Mouse (Mus musculus): ENCODE data around the gene Foxd4. TPM values are rescaled to one million over a fixed set of nuclear protein-coding genes. Genes with fewer than 3 reads are reported as not detected.
A peak's percentile ranks its signal among the peaks of the same experiment; 100 is the strongest.

Foxd4 gene
- 0.08 TPM in 1 of 2 replicates, not detected in the other for polyA plus RNA-seq (2015; fragmentation: Nextera tagmentation; extraction: Ambion mirVana)

GRCm38 (mm10) chr19:24900581-24901220 is at the start of gene Foxd4:
Foxd4 (minus strand) TSS chr19:24901197.
- H3K4me1 ChIP-seq (ENCODE audit: control insufficient read depth, low read depth, low read length) = no peaks in the 10 kb centered on the region
- no peaks in the 10 kb centered on the region for H3K36me3 ChIP-seq (ENCODE audit: control insufficient read depth, insufficient read depth)
- 2% methylated on average over 27 of the region's 27 CpGs for WGBS (ENCODE audit: insufficient replicate concordance)
- H3K4me3 ChIP-seq (ENCODE audit: low read depth, low read length) = peak within 1 kb of the TSS; percentile 18
- no peaks in the 10 kb centered on the region for H3K9me3 ChIP-seq (replicated peaks; ENCODE audit: control insufficient read depth, low read length)
- H3K27ac ChIP-seq (ENCODE audit: low read length) = no peak within 1 kb of the TSS
- peak within 1 kb of the TSS; percentile 12 for H3K4me2 ChIP-seq (ENCODE audit: low read depth, low read length)
- no peak for ATAC-seq (ENCODE audit: low read depth)
- H3K9ac ChIP-seq (ENCODE audit: low read depth, low read length) = no peak within 1 kb of the TSS
- H3K27me3 ChIP-seq (ENCODE audit: control insufficient read depth, insufficient read depth, low read depth, low read length) = peaks cover 77% of the 10 kb centered on the region

GRCm38 (mm10) chr19:24945521-24946262 is 44.7 kb upstream of the Foxd4 start:
- Histone ChIP-seq H3K9ac (ENCODE audit: low read depth, low read length) (no peak overlapping the region), H3K4me2 (ENCODE audit: low read depth, low read length) (no peak overlapping the region), H3K27ac (ENCODE audit: low read length) (no peak overlapping the region), H3K27me3 (ENCODE audit: control insufficient read depth, insufficient read depth, low read depth, low read length) (no peaks in the 10 kb centered on the region), H3K4me3 (ENCODE audit: low read depth, low read length) (no peak overlapping the region), H3K9me3 (replicated peaks; ENCODE audit: control insufficient read depth, low read length) (no peaks in the 10 kb centered on the region), H3K4me1 (ENCODE audit: control insufficient read depth, low read depth, low read length) (no peaks in the 10 kb centered on the region), H3K36me3 (ENCODE audit: control insufficient read depth, insufficient read depth) (no peaks in the 10 kb centered on the region)
- no peak for ATAC-seq (ENCODE audit: low read depth)

- no peaks in the 10 kb centered on the region for H3K9me3 ChIP-seq (replicated peaks; ENCODE audit: control insufficient read depth, low read length)
- H3K4me2 ChIP-seq (ENCODE audit: low read depth, low read length) = no peak overlapping the region
- WGBS (ENCODE audit: insufficient replicate concordance) = 72% methylated on average over 1 of the region's 1 CpGs
- H3K27ac ChIP-seq (ENCODE audit: low read length) = no peak overlapping the region
- H3K4me3 ChIP-seq (ENCODE audit: low read depth, low read length) = no peak overlapping the region
- no peak for ATAC-seq (ENCODE audit: low read depth)
- 0 out of 2 replicates have a peak, but pooled peaks cover 2% of the 10 kb centered on the region for H3K36me3 ChIP-seq (ENCODE audit: control insufficient read depth, insufficient read depth)
- H3K4me1 ChIP-seq (ENCODE audit: control insufficient read depth, low read depth, low read length) = no peaks in the 10 kb centered on the region
- H3K9ac ChIP-seq (ENCODE audit: low read depth, low read length) = no peak overlapping the region
- H3K27me3 ChIP-seq (ENCODE audit: control insufficient read depth, insufficient read depth, low read depth, low read length) = no peaks in the 10 kb centered on the region
Measured at GRCm38 (mm10) chr19:24937084-24937483, 36.1 kb upstream of the Foxd4 start.

GRCm38 (mm10) chr19:24929041-24929440 is 28.0 kb upstream of the Foxd4 start:
- Histone ChIP-seq H3K4me2 (ENCODE audit: low read depth, low read length) (no peak overlapping the region), H3K27ac (ENCODE audit: low read length) (no peak overlapping the region), H3K4me3 (ENCODE audit: low read depth, low read length) (no peak overlapping the region), H3K9me3 (replicated peaks; ENCODE audit: control insufficient read depth, low read length) (no peaks in the 10 kb centered on the region), H3K36me3 (ENCODE audit: control insufficient read depth, insufficient read depth) (no peaks in the 10 kb centered on the region), H3K9ac (ENCODE audit: low read depth, low read length) (no peak overlapping the region), H3K27me3 (ENCODE audit: control insufficient read depth, insufficient read depth, low read depth, low read length) (no peaks in the 10 kb centered on the region), H3K4me1 (ENCODE audit: control insufficient read depth, low read depth, low read length) (no peaks in the 10 kb centered on the region)
- no peak for ATAC-seq (ENCODE audit: low read depth)
- WGBS (ENCODE audit: insufficient replicate concordance) = 74% methylated on average over 1 of the region's 1 CpGs

- no peaks in the 10 kb centered on the region for H3K4me1 ChIP-seq (ENCODE audit: control insufficient read depth, low read depth, low read length)
Measured at GRCm38 (mm10) chr19:24920866-24921265, 19.9 kb upstream of the Foxd4 start.

GRCm38 (mm10) chr19:24908385-24909155 is 7.6 kb upstream of the Foxd4 start:
- Histone ChIP-seq H3K4me1 (ENCODE audit: control insufficient read depth, low read depth, low read length) (no peaks in the 10 kb centered on the region), H3K4me2 (ENCODE audit: low read depth, low read length) (no peak overlapping the region), H3K9ac (ENCODE audit: low read depth, low read length) (no peak overlapping the region), H3K36me3 (ENCODE audit: control insufficient read depth, insufficient read depth) (no peaks in the 10 kb centered on the region), H3K27ac (ENCODE audit: low read length) (no peak overlapping the region), H3K27me3 (ENCODE audit: control insufficient read depth, insufficient read depth, low read depth, low read length) (peaks cover 7% of the 10 kb centered on the region), H3K4me3 (ENCODE audit: low read depth, low read length) (no peak overlapping the region), H3K9me3 (replicated peaks; ENCODE audit: control insufficient read depth, low read length) (no peaks in the 10 kb centered on the region)
- no peak for ATAC-seq (ENCODE audit: low read depth)
- 53% methylated on average over 3 of the region's 3 CpGs for WGBS (ENCODE audit: insufficient replicate concordance)

More at GRCm38 (mm10) chr19:24920866-24921265, 19.9 kb upstream of the Foxd4 start:
- no peak for ATAC-seq (ENCODE audit: low read depth)
- Histone ChIP-seq H3K4me3 (ENCODE audit: low read depth, low read length) (no peak overlapping the region), H3K4me2 (ENCODE audit: low read depth, low read length) (no peak overlapping the region), H3K9me3 (replicated peaks; ENCODE audit: control insufficient read depth, low read length) (no peaks in the 10 kb centered on the region), H3K36me3 (ENCODE audit: control insufficient read depth, insufficient read depth) (peaks cover 7% of the 10 kb centered on the region), H3K27ac (ENCODE audit: low read length) (no peak overlapping the region), H3K9ac (ENCODE audit: low read depth, low read length) (no peak overlapping the region), H3K27me3 (ENCODE audit: control insufficient read depth, insufficient read depth, low read depth, low read length) (no peaks in the 10 kb centered on the region)
- 84% methylated on average over 5 of the region's 5 CpGs for WGBS (ENCODE audit: insufficient replicate concordance)

GRCm38 (mm10) chr19:24907655-24908054 is 6.7 kb upstream of the Foxd4 start:
- H3K9me3 ChIP-seq (replicated peaks; ENCODE audit: control insufficient read depth, low read length) = no peaks in the 10 kb centered on the region
- no peak overlapping the region for H3K27ac ChIP-seq (ENCODE audit: low read length)
- 58% methylated on average over 4 of the region's 6 CpGs for WGBS (ENCODE audit: insufficient replicate concordance)
- H3K4me1 ChIP-seq (ENCODE audit: control insufficient read depth, low read depth, low read length) = no peaks in the 10 kb centered on the region
- no peaks in the 10 kb centered on the region for H3K36me3 ChIP-seq (ENCODE audit: control insufficient read depth, insufficient read depth)
- H3K4me2 ChIP-seq (ENCODE audit: low read depth, low read length) = no peak overlapping the region
- H3K27me3 ChIP-seq (ENCODE audit: control insufficient read depth, insufficient read depth, low read depth, low read length) = peaks cover 14% of the 10 kb centered on the region
- ATAC-seq (ENCODE audit: low read depth) = no peak
- no peak overlapping the region for H3K9ac ChIP-seq (ENCODE audit: low read depth, low read length)
- no peak overlapping the region for H3K4me3 ChIP-seq (ENCODE audit: low read depth, low read length)

GRCm38 (mm10) chr19:24902821-24903220 is 1.8 kb upstream of the Foxd4 start:
- ATAC-seq (ENCODE audit: low read depth) = no peak
- H3K27me3 ChIP-seq (ENCODE audit: control insufficient read depth, insufficient read depth, low read depth, low read length) = peaks cover 60% of the 10 kb centered on the region
- no peak overlapping the region for H3K4me2 ChIP-seq (ENCODE audit: low read depth, low read length)
- WGBS (ENCODE audit: insufficient replicate concordance) = 28% methylated on average over 2 of the region's 2 CpGs
- no peak overlapping the region for H3K27ac ChIP-seq (ENCODE audit: low read length)
- no peaks in the 10 kb centered on the region for H3K4me1 ChIP-seq (ENCODE audit: control insufficient read depth, low read depth, low read length)
- no peak overlapping the region for H3K9ac ChIP-seq (ENCODE audit: low read depth, low read length)
- H3K4me3 ChIP-seq (ENCODE audit: low read depth, low read length) = no peak overlapping the region
- no peaks in the 10 kb centered on the region for H3K9me3 ChIP-seq (replicated peaks; ENCODE audit: control insufficient read depth, low read length)
- no peaks in the 10 kb centered on the region for H3K36me3 ChIP-seq (ENCODE audit: control insufficient read depth, insufficient read depth)

- ATAC-seq (ENCODE audit: low read depth) = no peak
- 2% methylated on average over 2 of the region's 2 CpGs for WGBS (ENCODE audit: insufficient replicate concordance)
- H3K27me3 ChIP-seq (ENCODE audit: control insufficient read depth, insufficient read depth, low read depth, low read length) = peaks cover 66% of the 10 kb centered on the region
- no peak overlapping the region for H3K9ac ChIP-seq (ENCODE audit: low read depth, low read length)
- no peak overlapping the region for H3K4me2 ChIP-seq (ENCODE audit: low read depth, low read length)
- H3K4me1 ChIP-seq (ENCODE audit: control insufficient read depth, low read depth, low read length) = no peaks in the 10 kb centered on the region
- no peaks in the 10 kb centered on the region for H3K9me3 ChIP-seq (replicated peaks; ENCODE audit: control insufficient read depth, low read length)
- H3K4me3 ChIP-seq (ENCODE audit: low read depth, low read length) = no peak overlapping the region
- H3K27ac ChIP-seq (ENCODE audit: low read length) = no peak overlapping the region
- no peaks in the 10 kb centered on the region for H3K36me3 ChIP-seq (ENCODE audit: control insufficient read depth, insufficient read depth)
Measured at GRCm38 (mm10) chr19:24902256-24902655, 1.3 kb upstream of the Foxd4 start.

Measured in liver, embryonic 16.5 days (tissue).